Mouse (Mus musculus) lung, postnatal 14 days (tissue): ENCODE results near the gene Rab1b.
"Not testable (repeated sequence)": the region's sequence is repeated elsewhere in the genome, so short reads cannot be mapped to it uniquely, and the experiment has no call there.

Experiments
- DNase-seq: peaks from one replicate; pipeline ENCODE4 v3.0.0; 2021

The Rab1b gene

DNA sequence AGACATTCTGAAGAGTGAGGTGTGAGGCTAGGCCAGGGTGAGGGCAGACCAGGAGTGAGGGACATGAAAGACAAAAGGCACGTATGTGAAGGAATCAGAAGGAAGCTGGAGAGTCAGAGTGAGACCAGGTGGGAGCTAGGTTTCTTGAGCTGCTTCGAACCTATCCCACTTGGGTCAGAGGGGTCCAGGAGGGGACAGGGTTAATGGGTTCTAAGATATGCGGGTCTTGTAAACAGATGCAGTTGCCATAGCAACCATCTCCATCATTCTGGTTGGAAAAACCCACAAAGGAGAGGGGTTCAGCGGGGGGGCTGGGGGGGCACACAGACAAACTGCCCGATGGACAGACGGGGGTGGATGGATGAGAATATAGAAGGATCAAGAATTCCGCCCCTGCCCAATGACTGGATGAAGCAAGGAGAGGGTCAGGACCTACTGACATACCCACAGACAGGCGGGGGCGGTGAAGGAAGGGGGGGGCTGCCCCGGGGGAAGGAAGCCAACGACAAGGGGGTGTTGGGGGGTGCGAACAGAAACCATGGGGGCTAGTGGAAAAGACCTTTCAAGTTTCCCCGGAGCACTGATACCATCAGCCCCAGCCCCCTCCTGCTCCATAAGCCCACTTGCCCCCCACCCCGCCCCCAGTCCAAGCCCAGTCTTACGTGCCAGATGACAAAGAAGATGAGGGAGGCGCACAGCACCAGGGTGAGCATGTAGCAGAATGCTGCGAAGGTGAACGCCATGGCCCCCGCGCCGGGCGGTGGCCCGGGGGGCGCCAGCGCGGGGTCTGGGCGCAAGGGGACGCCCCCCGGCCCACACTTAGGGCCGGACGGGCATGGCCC lies 9.1 kb downstream of the Rab1b start:
- no peak for DNase-seq

DNA sequence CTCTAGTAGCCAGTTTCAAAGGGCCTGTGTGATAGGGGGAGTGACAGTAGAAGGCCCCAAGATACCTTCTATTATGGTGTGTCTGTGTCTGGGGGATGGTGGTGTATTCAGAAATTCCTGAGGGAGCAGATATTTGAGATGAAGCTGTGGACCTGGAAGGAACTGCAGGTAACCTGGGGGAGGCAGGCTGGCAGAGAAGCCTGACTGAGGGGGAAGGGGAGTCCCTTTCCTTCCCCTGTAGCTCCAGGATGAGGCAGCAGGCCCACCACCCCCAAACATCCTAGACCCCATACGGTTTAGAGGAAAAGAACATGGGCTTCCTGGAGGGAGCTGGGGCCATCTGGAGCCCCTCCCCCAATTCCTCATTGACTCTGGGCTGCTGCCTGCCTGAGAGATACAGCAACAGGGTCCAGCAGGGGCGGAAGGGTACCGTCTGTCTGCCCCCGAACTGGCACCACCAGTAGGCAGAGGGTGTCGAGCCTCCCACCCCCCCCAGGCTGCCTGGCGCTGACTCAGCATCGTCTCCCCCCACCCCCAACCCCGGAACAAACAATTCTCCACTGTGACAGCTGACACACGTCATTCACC lies 10.9 kb downstream of the Rab1b start:
- no peak for DNase-seq

DNA sequence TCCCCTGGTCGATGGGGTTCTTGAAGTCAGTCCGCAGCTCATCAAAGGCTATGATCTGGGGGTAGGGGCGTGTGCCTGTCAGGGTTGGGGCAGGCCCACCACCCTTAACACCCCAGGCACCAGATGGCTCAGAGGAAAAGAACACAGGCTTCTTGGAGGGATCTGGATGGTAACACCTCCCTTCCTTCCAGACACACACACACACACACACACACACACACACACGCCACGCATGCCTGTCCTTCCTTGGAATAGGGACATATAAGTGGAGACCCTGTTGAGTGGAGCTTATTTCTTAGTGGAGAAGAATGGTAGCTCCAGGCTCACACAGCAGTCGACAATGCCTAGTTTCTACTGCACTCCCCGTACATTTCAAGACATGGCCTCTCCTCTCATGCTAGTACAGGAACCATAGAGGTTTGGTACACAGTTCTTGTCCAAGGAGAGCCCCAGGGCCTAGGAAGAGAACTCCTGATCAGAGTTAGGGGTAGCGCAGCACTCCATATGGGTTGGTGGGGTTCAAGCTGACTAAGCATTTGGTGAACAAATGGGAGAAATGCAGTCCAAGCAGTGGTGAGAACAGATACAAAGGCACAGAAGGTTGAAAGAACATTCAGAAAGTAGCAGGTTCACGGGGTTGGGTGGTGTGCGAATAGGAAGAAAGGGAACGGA lies 12.0 kb downstream of the Rab1b start:
- DNase-seq, result no peak

DNA sequence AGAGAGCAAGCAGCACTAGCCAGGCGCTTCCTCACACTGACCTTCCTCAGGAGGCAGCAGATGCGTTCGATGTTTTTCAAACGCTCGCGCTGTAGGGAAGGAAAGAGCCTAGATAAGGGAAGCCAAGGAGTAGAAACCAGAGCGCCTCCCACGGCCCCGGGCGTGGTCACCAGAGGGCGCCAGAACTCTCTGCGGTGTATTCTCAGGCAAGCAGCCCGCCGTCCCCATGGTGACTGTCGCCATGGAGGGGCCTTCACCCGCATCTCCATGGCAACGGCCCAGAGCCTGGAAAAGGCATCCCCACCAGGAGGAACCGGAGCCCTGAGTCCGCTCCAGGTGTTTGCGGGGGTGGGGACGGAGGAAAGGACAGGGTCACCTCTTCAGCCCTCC lies 12.6 kb downstream of the Rab1b start:
- peak; percentile 94 for DNase-seq

DNA sequence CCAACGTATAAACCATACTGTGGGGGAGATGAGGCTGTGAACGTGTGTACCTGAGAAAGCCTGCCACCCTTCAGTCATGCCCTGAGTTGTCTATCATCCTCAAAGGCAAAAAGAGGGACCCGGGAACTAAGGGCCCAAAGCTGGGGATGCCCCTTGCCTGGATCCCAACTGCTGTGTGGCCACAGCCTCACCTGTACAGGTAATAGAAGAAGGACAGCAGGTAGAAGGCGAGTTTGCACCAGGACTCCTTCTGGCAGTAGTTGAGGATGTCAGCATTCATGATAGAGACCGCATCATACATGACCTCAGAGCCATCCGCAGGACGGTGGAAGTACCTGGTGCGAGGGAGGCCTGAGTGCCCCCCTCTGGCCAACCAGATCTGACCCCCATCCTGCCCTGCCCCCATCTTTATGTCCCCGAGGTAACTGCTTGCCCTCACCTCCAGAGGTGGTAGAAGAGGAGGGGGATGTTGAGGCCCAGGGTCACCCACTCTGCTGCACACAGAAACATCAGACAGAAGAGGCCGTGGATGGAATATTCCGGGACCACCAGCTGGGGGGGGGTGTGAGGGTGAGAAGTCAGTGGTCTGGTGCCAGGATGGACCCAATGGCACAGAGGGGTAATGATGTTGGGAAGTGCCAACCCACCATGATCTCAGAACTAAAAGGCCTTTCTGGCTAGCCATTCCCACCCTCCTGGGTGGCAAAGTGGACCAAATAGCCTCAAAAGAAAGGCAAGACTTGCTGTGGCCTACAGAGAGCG lies 13.2 kb downstream of the Rab1b start:
- DNase-seq, result no peak

DNA sequence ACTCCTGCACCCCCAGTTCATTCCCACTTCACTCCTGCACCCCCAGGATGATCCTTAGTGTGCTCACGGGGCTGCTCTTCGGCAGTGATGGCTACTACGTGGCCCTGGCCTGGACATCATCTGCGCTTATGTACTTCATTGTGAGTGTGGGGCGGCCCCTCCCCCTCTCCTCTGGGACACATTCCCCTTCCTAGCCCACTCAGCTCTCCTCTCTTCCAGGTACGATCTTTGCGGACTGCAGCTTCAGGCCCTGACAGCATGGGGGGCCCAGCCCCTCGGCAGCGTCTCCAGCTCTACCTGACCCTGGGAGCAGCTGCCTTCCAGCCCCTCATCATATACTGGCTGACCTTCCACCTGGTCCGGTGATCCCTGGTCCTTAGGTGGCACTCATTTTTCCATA lies 14.8 kb downstream of the Rab1b start:
- DNase-seq, result no peak

DNA sequence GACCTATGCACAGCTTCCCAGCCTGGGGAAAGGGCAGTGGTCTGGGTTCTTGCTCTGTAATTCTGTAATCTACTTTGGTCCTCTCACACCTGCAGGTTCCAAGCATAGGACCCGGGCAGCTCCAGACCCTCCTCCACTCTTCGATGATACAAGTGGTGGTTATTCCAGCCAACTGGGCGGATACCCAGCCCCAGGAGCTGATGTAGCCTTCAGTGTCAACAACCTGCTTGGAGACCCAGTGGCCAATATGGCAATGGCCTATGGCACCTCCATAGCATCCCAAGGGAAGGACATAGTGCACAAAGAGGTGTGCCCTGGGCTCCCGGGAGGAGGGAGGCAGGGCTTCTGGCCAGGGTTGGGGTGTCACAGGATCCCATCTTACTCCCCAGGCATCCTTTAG lies 17.5 kb downstream of the Rab1b start:
- DNase-seq, result no peak

DNA sequence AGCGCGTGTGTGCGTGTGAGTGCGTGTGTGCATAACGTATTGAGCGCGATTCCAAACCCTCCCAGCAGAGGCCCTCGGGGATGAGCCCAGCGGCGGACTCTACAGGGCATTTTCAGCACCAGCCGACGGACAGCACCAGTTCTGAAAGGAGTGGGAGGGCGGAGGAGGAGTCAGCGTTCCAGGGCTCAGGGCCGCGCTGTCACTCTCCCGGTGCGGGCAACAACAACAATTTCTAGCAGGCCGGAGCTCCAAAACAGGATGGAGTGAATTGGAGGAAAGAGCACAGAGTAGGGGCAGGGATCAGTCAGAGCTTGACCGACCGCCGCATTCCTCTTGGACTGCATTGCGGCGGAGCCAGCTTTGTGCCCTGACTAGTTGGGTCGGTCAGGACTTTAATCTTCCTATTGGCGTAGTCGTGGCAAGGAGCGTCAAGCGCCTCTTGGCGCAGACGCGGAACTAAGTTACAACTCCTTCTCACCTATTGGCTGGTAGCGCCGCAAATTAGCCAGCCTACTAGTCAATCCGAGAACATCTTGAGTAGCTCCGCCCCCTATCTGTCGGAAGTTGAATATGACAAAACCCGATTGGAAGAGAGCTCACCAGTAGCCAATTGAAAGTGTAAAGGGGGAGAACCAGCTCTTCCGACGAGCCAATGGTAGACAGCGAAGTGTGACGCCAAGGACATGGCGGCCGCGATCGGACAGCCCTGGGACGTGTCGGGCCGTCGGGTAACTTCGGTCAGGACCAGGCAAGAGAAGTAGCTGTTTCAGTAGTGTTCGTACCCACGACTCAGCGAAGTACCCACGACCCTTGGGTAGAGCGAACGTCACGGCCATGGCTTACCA lies 18.8 kb downstream of the Rab1b start, which contains the start of gene Yif1a:
Gene Yif1a, plus strand, starts transcription at position 655 of the 845 bp plus-strand sequence.
- DNase-seq, result peak; percentile 96

DNA sequence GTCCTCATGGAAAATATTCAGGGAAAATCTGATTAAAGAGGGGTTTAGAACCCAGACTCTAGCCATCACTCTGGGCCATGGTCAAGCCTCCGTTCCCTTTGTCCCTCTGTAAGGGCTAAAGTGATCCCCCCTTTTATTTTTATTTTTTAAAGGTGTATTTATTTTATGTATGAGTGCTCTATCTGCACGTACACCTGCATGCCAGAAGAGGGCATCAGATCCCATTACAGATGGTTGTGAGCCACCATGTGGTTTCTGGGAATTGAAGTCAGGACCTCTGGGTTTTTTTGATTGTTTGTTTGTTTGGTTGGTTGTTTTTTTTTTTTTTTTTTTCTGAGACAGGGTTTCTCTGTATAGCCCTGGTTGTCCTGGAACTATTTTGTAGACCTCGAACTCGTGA lies 20.3 kb downstream of the Rab1b start:
- DNase-seq, result not testable (repeated sequence)

DNA sequence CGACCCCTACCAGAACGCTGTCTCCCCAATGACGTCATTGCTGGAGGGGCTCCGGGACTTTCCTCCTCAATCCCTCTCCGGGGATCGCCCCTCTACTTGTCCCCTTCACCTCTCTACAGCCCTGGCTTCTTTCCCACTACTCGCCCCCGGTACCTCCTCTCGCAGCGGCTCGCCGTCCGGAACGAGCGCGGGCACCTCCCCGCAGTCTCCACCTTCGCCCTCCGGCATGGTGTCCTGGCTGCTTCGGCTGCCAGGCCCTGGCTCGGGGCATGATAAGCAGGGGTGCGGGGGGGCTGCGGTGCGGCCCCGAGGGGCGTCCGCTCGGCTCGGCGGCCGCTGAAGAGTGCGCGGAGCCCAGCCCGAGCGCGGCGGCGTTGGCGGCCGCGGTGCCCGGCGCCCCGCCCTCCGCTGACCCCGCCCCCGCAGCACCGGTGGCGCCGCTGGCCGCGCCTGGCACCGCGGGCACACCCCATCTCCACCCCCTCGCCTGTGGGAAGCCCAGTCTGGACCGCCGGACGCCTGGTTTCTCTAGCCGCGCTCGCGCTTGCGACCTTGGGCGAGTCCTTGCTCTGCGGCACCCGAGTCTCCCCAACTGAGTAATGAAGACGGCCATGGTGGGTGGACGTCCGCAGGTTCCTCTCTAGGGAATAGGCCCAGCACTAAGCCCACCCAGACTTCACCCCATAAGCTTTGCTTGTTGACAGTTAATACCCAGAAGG lies 21.6 kb downstream of the Rab1b start, which contains the start of gene Tmem151a:
Gene Tmem151a, minus strand, starts transcription at position 387 of the 719 bp plus-strand sequence.
- DNase-seq, result no peak

DNA sequence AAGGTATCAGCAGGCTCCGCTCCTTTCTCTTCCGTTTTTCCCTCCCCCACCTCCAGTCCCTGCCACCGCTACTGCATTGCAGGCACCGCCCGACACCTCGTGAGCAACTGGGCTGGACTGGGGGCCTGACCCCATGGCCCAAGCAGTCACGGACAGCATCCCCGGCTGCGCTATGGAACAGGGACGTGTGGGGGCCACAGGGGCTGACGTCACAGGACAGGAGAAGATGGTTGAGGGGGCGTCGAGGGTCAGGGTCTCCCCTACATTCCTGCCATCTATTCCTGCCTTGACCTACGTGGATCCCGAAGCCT lies 22.1 kb downstream of the Rab1b start:
- no peak for DNase-seq

DNA sequence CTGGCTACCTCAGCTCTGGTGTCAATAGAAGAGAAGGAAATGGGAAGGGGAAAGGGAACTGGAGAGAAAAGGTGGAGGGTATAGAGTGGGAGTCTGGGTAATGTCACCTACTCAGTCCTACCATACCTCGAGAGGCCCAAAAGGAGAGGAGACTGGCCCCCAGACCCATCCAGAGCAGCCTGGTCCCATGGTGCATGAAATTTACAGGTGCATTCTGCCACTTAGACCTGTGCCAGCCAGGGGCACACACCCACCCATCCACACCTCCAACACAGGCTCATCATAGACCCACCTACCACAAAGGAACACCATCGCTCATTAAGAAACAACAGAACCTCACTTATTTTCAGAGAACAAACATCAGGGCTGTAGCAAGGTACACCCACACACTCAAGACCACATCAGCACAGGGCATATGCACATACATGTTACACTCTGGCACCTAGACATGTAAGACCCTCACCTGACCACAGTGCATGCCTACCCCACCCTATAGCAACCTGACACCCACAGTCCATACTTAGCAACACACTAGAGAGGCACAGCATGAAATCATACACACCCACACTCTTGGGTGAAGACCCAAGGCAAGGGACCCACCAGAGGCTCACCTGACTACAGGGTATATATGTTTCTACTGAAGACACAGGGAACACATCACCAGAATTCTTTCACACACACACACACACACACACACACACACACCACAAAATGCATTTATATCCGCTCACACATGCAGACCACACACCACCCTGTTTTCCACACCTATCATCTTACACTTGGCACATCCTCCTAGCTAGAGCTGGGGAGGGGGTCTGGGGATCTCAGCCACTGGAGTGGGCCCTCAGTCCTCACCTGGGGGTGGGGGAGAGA lies 22.7 kb downstream of the Rab1b start:
- DNase-seq, result no peak

DNA sequence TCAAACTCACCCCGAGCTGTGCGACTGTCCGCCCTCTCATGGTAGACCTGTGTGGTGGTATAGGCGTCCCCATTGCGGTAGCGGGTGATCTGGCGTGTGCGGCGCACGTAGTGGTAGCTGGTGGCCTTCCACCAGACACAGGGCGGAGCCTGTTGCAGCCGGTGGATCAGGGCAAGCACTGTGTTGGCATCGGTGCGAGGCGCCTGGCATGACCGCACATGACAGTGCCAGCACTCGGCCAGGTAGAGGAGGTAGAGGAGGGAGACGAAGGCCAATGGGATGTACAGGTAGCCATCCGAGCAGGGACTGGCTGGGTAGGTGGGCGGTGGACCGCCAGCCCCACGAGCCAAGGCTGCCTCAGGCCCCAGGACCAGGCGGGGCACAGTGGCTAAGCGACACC lies 24.3 kb downstream of the Rab1b start:
- DNase-seq, result no peak

DNA sequence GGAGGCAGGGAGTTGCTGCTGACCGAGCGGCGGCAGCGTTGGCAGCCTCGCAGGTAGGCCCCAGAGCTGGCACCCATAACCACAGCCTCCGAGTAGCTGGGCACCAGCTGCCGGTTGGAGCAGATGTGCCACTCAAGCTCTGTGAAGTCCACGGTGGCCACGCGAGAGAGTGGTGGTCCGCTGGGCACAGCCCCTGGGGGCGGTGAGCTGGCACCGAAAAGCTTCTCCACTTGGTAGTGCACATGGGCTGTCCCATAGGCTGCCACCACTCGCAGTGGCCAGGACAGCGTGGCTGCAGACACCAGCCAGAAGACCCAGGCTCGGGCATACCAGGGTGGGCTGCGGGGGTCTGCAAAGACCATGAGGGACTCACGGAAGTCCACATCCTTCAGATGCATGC lies 24.9 kb downstream of the Rab1b start:
- DNase-seq, result no peak

DNA sequence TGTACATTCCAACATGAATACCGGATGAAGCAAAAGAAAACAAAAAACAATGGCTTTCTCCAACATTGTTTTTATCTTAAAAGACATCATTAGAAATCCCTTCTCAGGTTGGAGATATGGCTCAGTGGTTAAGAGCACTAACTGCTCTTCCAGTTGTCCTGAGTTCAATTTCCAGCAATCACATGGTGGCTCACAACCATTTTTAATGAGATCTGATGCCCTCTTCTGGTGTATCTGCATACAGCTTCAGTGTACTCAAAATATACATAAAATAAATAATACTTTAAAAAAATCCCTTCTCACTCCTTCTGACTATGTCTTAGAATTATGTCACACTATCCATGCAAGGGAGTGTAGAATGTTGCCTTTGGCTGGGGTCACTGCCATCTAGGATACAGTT lies 27.6 kb downstream of the Rab1b start:
- no peak for DNase-seq

DNA sequence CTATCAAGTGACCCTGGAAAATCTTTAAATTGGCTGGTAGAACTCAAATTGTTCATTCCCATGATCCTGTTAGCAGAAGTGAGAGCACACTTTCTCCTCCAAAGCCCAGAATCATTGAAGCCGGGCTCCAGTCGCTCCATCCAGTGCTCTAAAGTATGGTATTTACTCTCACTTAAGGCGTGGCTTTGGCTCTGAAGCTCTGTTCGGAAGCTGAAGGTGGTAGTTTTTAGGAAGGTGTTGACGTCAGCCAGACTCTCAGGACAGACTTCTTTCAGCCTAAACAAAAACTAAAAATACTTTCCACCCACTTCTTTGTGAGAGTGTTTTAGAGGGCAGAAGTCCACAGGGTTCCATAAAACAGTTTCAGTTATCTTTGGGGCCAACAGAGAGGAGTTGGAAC lies 33.4 kb downstream of the Rab1b start:
- DNase-seq, result no peak

DNA sequence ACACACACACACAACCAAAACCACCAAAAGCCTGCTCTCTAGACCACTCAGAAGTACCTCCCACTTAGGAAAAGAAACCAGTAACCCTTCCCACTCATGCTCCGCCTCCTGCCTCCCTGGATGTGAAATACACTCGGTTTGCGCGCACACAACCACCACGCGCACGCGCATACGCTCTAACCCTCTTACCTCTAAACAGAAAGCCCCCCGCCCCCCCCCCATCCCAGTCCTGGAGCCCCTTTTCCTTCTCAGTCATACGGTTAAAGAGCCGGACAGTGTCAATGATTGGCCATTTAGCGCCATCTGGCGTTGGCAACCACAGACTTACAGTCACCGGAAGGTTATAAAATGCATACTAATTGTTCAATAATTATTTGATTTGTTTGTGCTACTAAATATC lies 33.8 kb downstream of the Rab1b start:
- peak; percentile 77 for DNase-seq

DNA sequence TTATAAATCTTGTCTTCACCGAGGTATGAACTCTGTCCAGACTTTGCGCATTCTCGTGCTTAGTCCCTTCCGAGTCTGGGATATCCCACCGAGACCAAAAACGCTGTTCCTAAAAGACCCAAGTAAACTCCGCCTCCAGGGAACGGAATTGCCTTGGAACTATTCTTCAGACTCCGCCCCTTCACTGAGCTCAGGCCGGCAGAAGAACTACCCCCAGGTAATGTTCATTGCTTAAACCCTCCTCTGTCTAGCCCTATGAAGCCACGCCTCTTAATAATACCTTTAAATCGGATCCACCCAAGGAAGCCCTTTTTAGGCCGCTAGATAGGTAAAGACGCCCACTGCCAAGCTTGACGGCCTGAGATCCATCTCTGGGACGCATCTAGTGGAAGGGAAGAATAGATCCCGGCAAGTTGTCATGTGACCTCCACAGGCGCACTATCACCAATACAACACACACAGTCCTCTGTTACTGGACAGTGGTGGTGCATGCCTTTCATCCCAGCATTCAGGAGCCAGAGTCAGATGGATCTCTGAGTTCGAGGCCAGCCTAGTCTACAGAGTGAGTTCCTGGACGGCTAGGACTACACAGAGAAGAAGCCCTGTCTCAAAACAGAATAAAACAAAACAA lies 34.4 kb downstream of the Rab1b start:
- no peak for DNase-seq

DNA sequence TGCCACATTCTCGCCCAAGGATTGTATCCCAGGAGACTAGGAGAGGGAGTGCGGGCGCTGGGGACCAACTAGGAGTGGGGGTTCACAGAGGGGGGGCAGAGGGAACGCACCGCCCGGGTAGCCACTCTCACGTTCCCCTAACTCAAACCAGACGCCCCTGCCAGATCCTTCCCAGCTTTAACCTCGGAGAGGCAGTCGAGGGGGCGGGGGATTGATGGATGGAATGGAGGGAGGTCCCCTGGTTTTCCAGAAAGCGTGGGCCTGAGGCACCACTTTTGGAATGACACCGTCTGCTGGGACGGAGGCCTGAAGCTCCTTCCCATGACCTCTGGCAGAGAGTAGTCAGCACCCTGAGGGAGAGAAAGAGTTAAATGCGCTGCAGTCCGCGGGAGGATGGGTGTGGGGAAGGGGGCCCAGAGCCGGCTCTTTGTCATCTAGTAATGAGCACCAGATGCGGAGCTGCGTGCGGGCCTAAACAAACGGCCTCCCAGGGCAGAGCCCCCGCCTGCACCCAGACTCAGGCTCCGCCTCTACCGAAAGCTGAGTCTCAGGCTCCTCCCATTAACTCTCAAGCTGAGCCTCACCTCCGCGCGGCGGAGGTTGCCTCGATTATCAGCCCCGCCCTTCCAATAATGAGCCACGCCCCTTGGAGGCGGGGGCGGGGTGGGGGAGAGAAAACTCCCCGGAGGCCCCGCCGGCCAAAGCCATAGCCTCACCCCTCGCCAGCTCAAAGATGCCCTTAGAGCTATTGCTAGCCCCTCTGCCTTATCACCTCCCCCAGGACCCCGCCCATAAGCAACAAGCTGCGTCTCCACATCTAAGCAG lies 35.1 kb downstream of the Rab1b start:
- peak; percentile 80 for DNase-seq
